Mouse (Mus musculus): ENCODE results near the gene Tm6sf2. TPM values are rescaled to one million over a fixed set of nuclear protein-coding genes. Genes with fewer than 3 reads are reported as not detected.

Gene Tm6sf2
- polyA plus RNA-seq, 1 experiment from 2014 or later = 2.0 TPM

DNA sequence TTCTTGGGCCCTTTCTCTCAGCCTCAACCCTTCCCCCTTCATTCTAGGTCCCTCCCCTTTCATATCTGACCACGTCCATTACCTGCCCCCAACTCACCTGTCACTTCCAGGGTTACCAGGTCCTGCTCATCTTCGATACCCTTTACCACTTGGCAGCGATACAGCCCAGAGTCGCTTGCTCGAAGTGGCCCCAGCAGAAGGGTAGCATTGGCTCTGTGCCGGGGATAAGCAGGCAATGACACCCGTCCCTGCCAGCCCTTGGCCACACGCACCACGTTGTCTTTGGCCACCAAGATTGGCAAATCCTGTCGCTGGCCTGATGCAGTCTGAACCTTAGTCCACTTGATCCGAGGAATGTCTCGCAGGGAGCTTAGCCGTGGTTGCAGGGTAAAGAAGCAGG lies 42.2 kb downstream of the Tm6sf2 start:
- 64% methylated on average over 13 of the region's 13 CpGs for WGBS
- no peak for ATAC-seq (ENCODE audit: insufficient number of reproducible peaks, insufficient read depth, low FRiP score, low read depth)

DNA sequence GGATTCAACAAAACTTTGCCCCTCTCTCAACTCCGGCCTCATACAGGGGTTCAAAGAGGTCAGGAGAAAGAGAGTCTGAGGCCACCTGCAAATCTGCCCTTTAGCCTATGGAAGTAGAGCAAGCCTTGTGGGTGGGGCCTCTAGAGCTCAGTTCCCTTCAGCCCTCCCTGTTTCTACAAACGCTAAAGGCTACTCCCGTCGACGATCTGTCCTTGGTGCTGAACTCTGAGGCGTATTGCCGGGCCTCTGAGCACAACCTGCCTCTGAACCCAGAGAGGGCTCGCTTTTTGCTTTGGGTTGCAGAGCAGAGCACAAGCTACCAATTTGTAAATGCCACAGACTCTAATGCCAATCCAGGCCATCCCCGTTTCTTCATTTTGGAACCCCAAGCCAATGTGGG lies 44.9 kb downstream of the Tm6sf2 start:
- Histone ChIP-seq H3K4me1 (ENCODE audit: control insufficient read depth in 2 of 2, insufficient read depth in 2 of 2, low read length in 2 of 2) (peaks cover 0 to 2% of the 10 kb centered on the region in 2 experiments; a peak in 1 of 4 replicates), H3K36me3 (ENCODE audit: control insufficient read depth, insufficient read depth, low read length) (no peaks in the 10 kb centered on the region), H3K27me3 (ENCODE audit: control insufficient read depth, insufficient read depth, low read length) (peaks cover 93% of the 10 kb centered on the region), H3K27ac (replicated peaks in 1 of 2; ENCODE audit: control insufficient read depth in 1 of 2, insufficient read depth in 1 of 2, low read depth in 2 of 2, low read length in 2 of 2) (no peak overlapping the region), H3K9me3 (ENCODE audit: control insufficient read depth, low read length) (no peaks in the 10 kb centered on the region), H3K4me2 (ENCODE audit: low read length) (no peak overlapping the region), H3K9ac (ENCODE audit: low read length) (no peak overlapping the region), H3K4me3 (ENCODE audit: control insufficient read depth in 1 of 2, insufficient read depth in 1 of 2, low read depth in 1 of 2, low read length in 2 of 2) (no peak overlapping the region)
- WGBS = 5% methylated on average over 9 of the region's 9 CpGs
- ATAC-seq (ENCODE audit: insufficient number of reproducible peaks, insufficient read depth, low FRiP score, low read depth) = no peak

More for the DNA sequence above, 42.2 kb downstream of the Tm6sf2 start:
- Histone ChIP-seq H3K9me3 (ENCODE audit: control insufficient read depth, low read length) (no peaks in the 10 kb centered on the region), H3K4me3 (ENCODE audit: control insufficient read depth in 1 of 2, insufficient read depth in 1 of 2, low read depth in 1 of 2, low read length in 2 of 2) (no peak overlapping the region), H3K27ac (replicated peaks in 1 of 2; ENCODE audit: control insufficient read depth in 1 of 2, insufficient read depth in 1 of 2, low read depth in 2 of 2, low read length in 2 of 2) (no peak overlapping the region), H3K4me1 (ENCODE audit: control insufficient read depth in 2 of 2, insufficient read depth in 2 of 2, low read length in 2 of 2) (no peaks in the 10 kb centered on the region), H3K4me2 (ENCODE audit: low read length) (no peak overlapping the region), H3K36me3 (ENCODE audit: control insufficient read depth, insufficient read depth, low read length) (no peaks in the 10 kb centered on the region), H3K9ac (ENCODE audit: low read length) (no peak overlapping the region), H3K27me3 (ENCODE audit: control insufficient read depth, insufficient read depth, low read length) (peaks cover 100% of the 10 kb centered on the region)

DNA sequence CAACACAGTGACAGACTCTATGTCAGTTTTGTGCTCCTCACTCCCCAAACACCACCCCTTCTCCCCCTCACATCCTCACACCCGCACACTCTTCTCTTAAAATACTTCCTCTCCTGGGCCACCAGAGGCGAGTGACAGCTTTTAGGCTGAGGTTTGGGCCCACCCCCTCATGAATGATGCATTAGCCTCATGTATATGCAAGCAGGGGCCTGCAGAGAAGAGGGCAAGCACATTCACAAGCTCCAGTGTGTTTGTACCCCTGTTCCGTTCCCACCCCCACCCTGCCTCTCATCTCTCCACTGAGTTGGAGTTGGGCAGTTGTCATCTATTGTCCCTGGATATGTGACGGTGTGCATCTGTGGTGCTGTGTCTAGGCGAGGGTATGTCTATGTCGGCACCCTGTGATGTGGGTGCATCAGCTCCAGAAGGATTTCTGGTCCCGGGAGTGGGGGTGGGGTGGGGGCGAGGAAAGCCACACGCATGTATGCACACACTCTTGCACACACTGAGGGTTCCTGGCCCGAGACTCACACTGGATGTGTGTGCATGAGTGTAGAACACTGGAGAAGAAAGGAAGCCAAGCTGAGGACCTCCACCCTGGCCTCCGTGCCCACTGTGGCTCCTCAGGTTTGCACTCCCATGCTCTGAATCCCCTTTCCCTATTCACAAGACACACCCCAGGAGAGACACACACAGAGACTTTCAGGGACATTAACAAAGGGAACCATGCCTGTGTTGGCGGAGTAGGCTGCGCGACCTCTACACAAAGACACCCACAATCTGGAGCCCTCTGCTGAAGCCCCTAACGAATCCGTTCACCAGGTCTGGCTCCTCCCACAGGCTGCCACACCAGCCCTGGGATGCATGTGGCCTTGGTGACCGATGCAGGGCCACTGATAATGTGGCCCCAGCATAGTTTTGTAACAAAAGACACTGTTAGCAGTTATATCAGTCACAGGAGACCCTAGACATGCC lies 46.3 kb downstream of the Tm6sf2 start:
- H3K27me3 ChIP-seq (ENCODE audit: control insufficient read depth, insufficient read depth, low read length) = peaks cover 81% of the 10 kb centered on the region
- H3K4me2 ChIP-seq (ENCODE audit: low read length) = no peak overlapping the region
- H3K36me3 ChIP-seq (ENCODE audit: control insufficient read depth, insufficient read depth, low read length) = no peaks in the 10 kb centered on the region
- no peak overlapping the region for H3K9ac ChIP-seq (ENCODE audit: low read length)
- WGBS = 14% methylated on average over 17 of the region's 17 CpGs
- H3K4me1 ChIP-seq (ENCODE audit: control insufficient read depth in 2 of 2, insufficient read depth in 2 of 2, low read length in 2 of 2) = peaks cover 0 to 2% of the 10 kb centered on the region in 2 experiments; a peak in 1 of 4 replicates
- no peak overlapping the region for H3K27ac ChIP-seq (replicated peaks in 1 of 2; ENCODE audit: control insufficient read depth in 1 of 2, insufficient read depth in 1 of 2, low read depth in 2 of 2, low read length in 2 of 2)
- no peak overlapping the region for H3K4me3 ChIP-seq (ENCODE audit: control insufficient read depth in 1 of 2, insufficient read depth in 1 of 2, low read depth in 1 of 2, low read length in 2 of 2)
- no peak for ATAC-seq (ENCODE audit: insufficient number of reproducible peaks, insufficient read depth, low FRiP score, low read depth)
- H3K9me3 ChIP-seq (ENCODE audit: control insufficient read depth, low read length) = no peaks in the 10 kb centered on the region

DNA sequence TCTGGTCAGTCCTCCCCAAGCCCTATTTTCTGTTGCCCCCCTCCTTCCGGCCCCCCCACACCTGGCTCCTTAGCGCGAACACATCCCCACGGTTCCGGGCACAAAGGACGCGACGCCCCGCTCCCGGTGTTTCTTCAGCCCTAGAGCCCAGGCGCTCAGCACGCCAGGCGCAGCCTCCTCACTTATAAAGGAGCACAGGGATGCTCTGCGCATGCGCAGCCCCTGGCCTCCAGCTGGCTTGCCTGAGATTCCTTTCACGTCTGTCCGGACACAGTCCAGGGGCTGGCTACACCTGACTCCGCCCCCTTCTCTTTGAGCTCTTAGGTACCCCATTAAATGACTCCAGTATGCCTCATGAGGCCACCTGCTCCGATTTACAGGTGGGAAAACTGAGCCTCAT lies 47.9 kb downstream of the Tm6sf2 start, which contains the start of gene Ncan:
Ncan (minus strand) TSS at position 207 of the 400 bp plus-strand sequence.
- Histone ChIP-seq H3K36me3 (ENCODE audit: control insufficient read depth, insufficient read depth, low read length) (no peaks in the 10 kb centered on the region), H3K4me1 (ENCODE audit: control insufficient read depth in 2 of 2, insufficient read depth in 2 of 2, low read length in 2 of 2) (peaks cover 0 to 2% of the 10 kb centered on the region in 2 experiments; a peak in 1 of 4 replicates), H3K4me2 (ENCODE audit: low read length) (peak within 1 kb of the TSS; percentile 34; the same call in 1 of the 2 replicates), H3K9me3 (ENCODE audit: control insufficient read depth, low read length) (no peaks in the 10 kb centered on the region), H3K4me3 (ENCODE audit: control insufficient read depth in 1 of 2, insufficient read depth in 1 of 2, low read depth in 1 of 2, low read length in 2 of 2) (no peak within 1 kb of the TSS; a peak in 1 of 4 replicates), H3K27ac (replicated peaks in 1 of 2; ENCODE audit: control insufficient read depth in 1 of 2, insufficient read depth in 1 of 2, low read depth in 2 of 2, low read length in 2 of 2) (no peak within 1 kb of the TSS), H3K9ac (ENCODE audit: low read length) (no peak within 1 kb of the TSS), H3K27me3 (ENCODE audit: control insufficient read depth, insufficient read depth, low read length) (peaks cover 64% of the 10 kb centered on the region)
- ATAC-seq (ENCODE audit: insufficient number of reproducible peaks, insufficient read depth, low FRiP score, low read depth) = 0 out of 2 replicates have a peak, but pooled peaks have one; percentile 19
- WGBS = 5% methylated on average over 19 of the region's 19 CpGs

DNA sequence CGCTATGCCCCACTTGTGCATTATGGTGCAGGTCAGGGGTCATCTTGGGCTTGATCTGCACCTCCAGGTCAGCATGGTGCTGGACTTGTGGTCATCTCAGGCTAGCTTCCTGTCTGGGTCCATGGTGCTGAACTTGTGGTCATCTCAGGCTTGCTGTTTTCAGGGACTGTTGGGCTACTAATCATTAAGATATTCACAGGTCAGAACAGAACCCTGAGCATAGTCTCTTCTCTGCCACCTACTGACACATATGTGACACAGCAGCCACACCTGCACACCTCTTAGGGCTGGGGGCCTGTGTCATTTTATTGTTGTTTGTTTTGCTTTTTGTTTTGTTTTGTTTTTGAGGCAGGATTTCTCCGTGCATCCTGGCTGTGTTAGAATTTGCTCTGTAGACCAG lies 50.1 kb downstream of the Tm6sf2 start:
- no peak for ATAC-seq (ENCODE audit: insufficient number of reproducible peaks, insufficient read depth, low FRiP score, low read depth)
- 49% methylated on average over 2 of the region's 2 CpGs for WGBS
- Histone ChIP-seq H3K27ac (replicated peaks in 1 of 2; ENCODE audit: control insufficient read depth in 1 of 2, insufficient read depth in 1 of 2, low read depth in 2 of 2, low read length in 2 of 2) (no peak overlapping the region), H3K27me3 (ENCODE audit: control insufficient read depth, insufficient read depth, low read length) (peaks cover 42% of the 10 kb centered on the region), H3K4me1 (ENCODE audit: control insufficient read depth in 2 of 2, insufficient read depth in 2 of 2, low read length in 2 of 2) (peaks cover under 1 to 2% of the 10 kb centered on the region in 2 experiments; a peak in 1 of 4 replicates), H3K9ac (ENCODE audit: low read length) (no peak overlapping the region), H3K36me3 (ENCODE audit: control insufficient read depth, insufficient read depth, low read length) (no peaks in the 10 kb centered on the region), H3K4me3 (ENCODE audit: control insufficient read depth in 1 of 2, insufficient read depth in 1 of 2, low read depth in 1 of 2, low read length in 2 of 2) (no peak overlapping the region), H3K9me3 (ENCODE audit: control insufficient read depth, low read length) (no peaks in the 10 kb centered on the region), H3K4me2 (ENCODE audit: low read length) (no peak overlapping the region)

DNA sequence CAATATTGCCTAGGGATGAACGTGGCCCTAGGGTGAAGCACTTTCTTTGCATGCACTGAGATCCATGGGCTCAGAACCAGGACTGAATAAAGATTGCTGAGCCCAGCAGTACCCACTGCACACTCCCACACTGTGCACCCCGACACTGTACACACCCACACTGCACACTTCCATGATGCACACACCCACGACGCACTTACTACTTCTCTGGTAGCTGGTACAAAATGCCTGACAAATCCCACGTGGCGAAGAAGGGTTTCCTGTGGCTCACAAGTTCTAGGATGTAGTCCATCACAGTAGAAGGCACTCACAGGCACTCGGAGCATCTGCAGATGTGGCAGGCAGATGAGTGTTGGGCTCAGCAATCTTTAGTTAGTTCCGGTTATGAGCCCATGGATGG lies 52.3 kb downstream of the Tm6sf2 start:
- peaks cover 21% of the 10 kb centered on the region for H3K27me3 ChIP-seq (ENCODE audit: control insufficient read depth, insufficient read depth, low read length)
- no peaks in the 10 kb centered on the region for H3K36me3 ChIP-seq (ENCODE audit: control insufficient read depth, insufficient read depth, low read length)
- no peaks in the 10 kb centered on the region for H3K9me3 ChIP-seq (ENCODE audit: control insufficient read depth, low read length)
- no peak overlapping the region for H3K4me3 ChIP-seq (ENCODE audit: control insufficient read depth in 1 of 2, insufficient read depth in 1 of 2, low read depth in 1 of 2, low read length in 2 of 2)
- ATAC-seq (ENCODE audit: insufficient number of reproducible peaks, insufficient read depth, low FRiP score, low read depth) = no peak
- 57% methylated on average over 8 of the region's 8 CpGs for WGBS
- H3K27ac ChIP-seq (replicated peaks in 1 of 2; ENCODE audit: control insufficient read depth in 1 of 2, insufficient read depth in 1 of 2, low read depth in 2 of 2, low read length in 2 of 2) = no peak overlapping the region
- H3K9ac ChIP-seq (ENCODE audit: low read length) = no peak overlapping the region
- H3K4me2 ChIP-seq (ENCODE audit: low read length) = no peak overlapping the region
- H3K4me1 ChIP-seq (ENCODE audit: control insufficient read depth in 2 of 2, insufficient read depth in 2 of 2, low read length in 2 of 2) = peaks cover 17 to 18% of the 10 kb centered on the region in 2 experiments

DNA sequence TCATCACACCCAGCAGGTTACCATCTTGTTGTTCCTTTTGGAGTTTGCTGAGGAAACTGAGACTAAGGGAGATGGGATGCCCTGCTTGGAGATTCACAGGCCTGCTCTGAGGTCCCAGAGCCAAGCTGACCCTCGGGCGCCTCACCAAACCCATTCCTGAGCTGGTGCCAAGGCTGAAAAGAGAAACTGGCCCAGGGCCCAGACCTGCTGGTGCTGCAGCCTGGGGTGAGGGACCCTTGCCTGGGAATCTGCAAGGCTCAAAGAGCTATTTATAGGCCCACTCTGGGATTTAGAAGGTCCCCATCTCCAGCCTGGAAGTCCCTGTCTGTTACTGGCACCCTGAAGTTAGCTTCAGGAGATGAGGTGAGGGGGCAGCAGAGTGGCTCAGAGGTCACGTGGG lies 55.7 kb downstream of the Tm6sf2 start:
- Histone ChIP-seq H3K9me3 (ENCODE audit: control insufficient read depth, low read length) (no peaks in the 10 kb centered on the region), H3K9ac (ENCODE audit: low read length) (no peak overlapping the region; the same call in 1 of the 2 replicates), H3K4me2 (ENCODE audit: low read length) (peak overlapping the region; percentile 33), H3K4me1 (ENCODE audit: control insufficient read depth in 2 of 2, insufficient read depth in 2 of 2, low read length in 2 of 2) (peaks cover 21 to 30% of the 10 kb centered on the region in 2 experiments), H3K27ac (replicated peaks in 1 of 2; ENCODE audit: control insufficient read depth in 1 of 2, insufficient read depth in 1 of 2, low read depth in 2 of 2, low read length in 2 of 2) (peak overlapping the region; percentile 80 to 93), H3K36me3 (ENCODE audit: control insufficient read depth, insufficient read depth, low read length) (peaks cover 13% of the 10 kb centered on the region), H3K4me3 (ENCODE audit: control insufficient read depth in 1 of 2, insufficient read depth in 1 of 2, low read depth in 1 of 2, low read length in 2 of 2) (no peak overlapping the region), H3K27me3 (ENCODE audit: control insufficient read depth, insufficient read depth, low read length) (no peaks in the 10 kb centered on the region)
- peak; percentile 59 for ATAC-seq (ENCODE audit: insufficient number of reproducible peaks, insufficient read depth, low FRiP score, low read depth)
- WGBS = 32% methylated on average over 3 of the region's 3 CpGs
